Mouse (Mus musculus) limb, embryonic 13.5 days (tissue): ENCODE data around the gene Trim52. TPM values are rescaled to one million over a fixed set of nuclear protein-coding genes. Genes with fewer than 3 reads are reported as not detected.
A peak's percentile ranks its signal among the peaks of the same experiment; 100 is the strongest.

Experiments
- ATAC-seq: fragments of 200-750 bp; cut with Nextera tagmentation; 2 replicates; pipeline ENCODE4 v1.8.0; 2017; ENCODE audit warnings: low read depth, moderate number of reproducible peaks, moderate TSS enrichment; ENCODE audit not compliant: low FRiP score
- H3K27ac ChIP-seq: fragments of 300-500 bp; sonication (generic); 2 replicates; pipeline ENCODE4 v1.5.1; 2015; ENCODE audit warnings: inconsistent platforms, mild to moderate bottlenecking, moderate library complexity
- H3K27me3 ChIP-seq: fragments of 300-500 bp; sonication (generic); 2 replicates; pipeline ENCODE4 v1.6.1; 2015; ENCODE audit warnings: mild to moderate bottlenecking, inconsistent platforms
- H3K36me3 ChIP-seq: fragments of 300-500 bp; sonication (generic); 2 replicates; pipeline ENCODE4 v1.6.1; 2015; ENCODE audit warnings: inconsistent platforms, mild to moderate bottlenecking, moderate library complexity
- H3K4me1 ChIP-seq: fragments of 300-500 bp; sonication (generic); 2 replicates; pipeline ENCODE4 v1.6.1; 2015; ENCODE audit warnings: inconsistent platforms
- H3K4me2 ChIP-seq: fragments of 300-500 bp; sonication (generic); replicated peaks from 2 replicates; pipeline ENCODE4 v1.6.1; 2015; ENCODE audit warnings: inconsistent platforms, mild to moderate bottlenecking, moderate library complexity
- H3K4me3 ChIP-seq: fragments of 300-500 bp; sonication (generic); 2 replicates; pipeline ENCODE4 v1.5.1; 2015; ENCODE audit warnings: moderate library complexity, mild to moderate bottlenecking, inconsistent platforms
- H3K9ac ChIP-seq: fragments of 300-500 bp; sonication (generic); 2 replicates; pipeline ENCODE4 v1.6.1; 2015; ENCODE audit warnings: mild to moderate bottlenecking, inconsistent platforms
- H3K9me3 ChIP-seq: fragments of 300-500 bp; sonication (generic); 2 replicates; pipeline ENCODE4 v1.6.1; 2016; ENCODE audit warnings: inconsistent platforms
- WGBS: fragments of 180-500 bp; shearing (Covaris S2); methylation state at CpG from one replicate; pipeline ENCODE4 v1.1.7; 2015; 5-methylcytosine and 5-hydroxymethylcytosine counted together
- polyA plus RNA-seq: library from polyadenylated mRNA; unstranded; fragments of >200 nt; fragmentation: Nextera tagmentation; extraction: Ambion mirVana; gene quantifications from 2 replicates; pipeline ENCODE4 v1.2.1, GENCODE M21; 2015

The Trim52 gene
- not detected in 2 replicates for polyA plus RNA-seq

DNA sequence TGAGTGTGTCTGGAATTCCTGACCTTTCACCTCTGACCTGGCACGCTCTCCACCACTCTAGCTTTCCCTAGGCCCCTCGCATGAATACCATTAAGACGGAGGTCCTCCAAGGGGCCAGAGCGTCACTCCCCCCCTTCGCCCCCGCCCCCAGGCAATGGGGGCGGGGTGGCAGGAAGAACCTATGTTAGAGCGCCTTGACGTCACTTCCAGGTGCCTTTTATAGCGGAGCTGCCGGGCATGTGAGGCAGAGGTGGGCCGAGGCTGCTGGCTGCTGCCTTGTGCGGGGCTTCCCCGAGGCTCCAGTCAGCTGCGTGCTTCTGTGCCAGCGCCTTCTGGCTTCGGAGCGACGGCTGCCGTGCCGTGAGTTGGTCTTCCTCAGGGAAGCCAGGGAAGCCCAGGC, at the start of gene Trim52:
Trim52 (plus strand) TSS at position 219 of the 400 bp plus-strand sequence.
- no peaks in the 10 kb centered on the region for H3K36me3 ChIP-seq
- no peaks in the 10 kb centered on the region for H3K27me3 ChIP-seq
- no peak within 1 kb of the TSS for H3K4me3 ChIP-seq
- no peak within 1 kb of the TSS for H3K4me2 ChIP-seq
- H3K4me1 ChIP-seq: no peaks in the 10 kb centered on the region
- WGBS: 92% methylated on average over 21 of the region's 21 CpGs
- H3K9me3 ChIP-seq: 0 out of 2 replicates have a peak, but pooled peaks cover 5% of the 10 kb centered on the region
- no peak within 1 kb of the TSS for H3K27ac ChIP-seq
- ATAC-seq: no peak
- H3K9ac ChIP-seq: no peak within 1 kb of the TSS

DNA sequence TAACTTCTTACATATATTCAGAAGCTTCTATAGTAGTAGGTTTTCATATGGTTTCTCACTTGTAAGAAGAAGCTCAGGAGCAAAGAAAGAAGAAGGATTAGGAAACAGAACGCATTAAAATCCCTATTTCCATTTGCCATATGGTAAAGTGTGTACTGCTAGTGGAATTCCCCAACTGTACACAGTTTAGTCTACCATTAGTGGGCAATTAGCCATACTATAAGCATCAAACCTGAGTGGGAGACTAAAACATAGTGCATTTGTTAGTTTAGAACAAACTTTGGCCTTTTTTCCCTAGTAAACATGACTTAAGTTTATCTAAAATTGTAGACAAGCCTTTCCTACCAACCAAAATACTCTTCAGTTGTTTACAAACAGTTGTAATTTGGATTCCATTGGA, 33.4 kb upstream of the Trim52 start:
- no peak overlapping the region for H3K4me3 ChIP-seq
- WGBS: 81% methylated on average over 1 of the region's 1 CpGs
- no peak overlapping the region for H3K4me2 ChIP-seq
- no peaks in the 10 kb centered on the region for H3K27me3 ChIP-seq
- no peaks in the 10 kb centered on the region for H3K36me3 ChIP-seq
- H3K9ac ChIP-seq: no peak overlapping the region
- no peaks in the 10 kb centered on the region for H3K4me1 ChIP-seq
- no peak for ATAC-seq
- no peaks in the 10 kb centered on the region for H3K9me3 ChIP-seq
- H3K27ac ChIP-seq: no peak overlapping the region

DNA sequence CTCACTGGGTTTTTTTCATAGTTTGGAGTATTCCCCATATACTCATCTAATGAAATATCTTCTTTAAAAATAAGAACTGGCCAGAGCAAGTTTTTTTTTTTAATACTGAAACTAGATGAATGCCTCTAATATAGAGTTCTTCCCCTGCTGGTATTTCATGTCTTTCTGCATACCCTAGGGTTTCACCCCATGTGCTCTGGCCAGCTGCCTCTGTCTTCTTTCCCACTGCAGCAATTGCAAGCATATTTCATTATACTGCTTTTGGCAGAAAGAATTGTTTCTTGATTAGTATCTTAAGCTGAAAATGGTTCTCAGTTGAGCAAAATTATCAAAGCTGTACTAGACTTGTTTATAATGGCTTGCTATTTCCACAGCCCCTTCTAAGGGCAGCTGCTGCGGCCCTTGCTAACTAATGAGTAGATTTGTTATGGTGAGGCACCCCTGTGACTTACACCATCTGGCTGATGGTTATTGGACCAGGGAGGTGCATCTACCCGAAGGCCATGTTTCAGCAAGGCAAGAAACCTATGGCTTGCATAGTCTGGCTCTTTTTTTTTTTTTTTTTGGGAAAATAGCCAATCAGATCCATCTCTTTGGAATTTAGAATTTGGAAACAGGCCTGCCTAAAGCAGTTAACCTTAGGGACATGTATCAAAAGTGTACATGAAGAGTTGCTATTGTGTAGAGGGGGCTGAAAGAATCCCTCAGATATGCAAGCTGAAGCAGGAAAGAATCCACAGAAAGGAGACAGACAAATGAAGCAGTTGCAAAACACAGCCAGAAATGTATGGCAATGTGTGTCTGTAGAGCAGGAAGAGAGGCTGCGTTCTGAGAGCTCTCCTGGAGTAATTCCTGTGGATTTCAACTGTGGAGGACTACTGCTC, 30.6 kb upstream of the Trim52 start:
- Histone ChIP-seq H3K27ac (no peak overlapping the region), H3K4me2 (no peak overlapping the region), H3K36me3 (no peaks in the 10 kb centered on the region), H3K9ac (no peak overlapping the region), H3K4me3 (no peak overlapping the region), H3K4me1 (no peaks in the 10 kb centered on the region), H3K27me3 (no peaks in the 10 kb centered on the region), H3K9me3 (no peaks in the 10 kb centered on the region)
- ATAC-seq: peak; percentile 93
- WGBS: 37% methylated on average over 3 of the region's 3 CpGs

DNA sequence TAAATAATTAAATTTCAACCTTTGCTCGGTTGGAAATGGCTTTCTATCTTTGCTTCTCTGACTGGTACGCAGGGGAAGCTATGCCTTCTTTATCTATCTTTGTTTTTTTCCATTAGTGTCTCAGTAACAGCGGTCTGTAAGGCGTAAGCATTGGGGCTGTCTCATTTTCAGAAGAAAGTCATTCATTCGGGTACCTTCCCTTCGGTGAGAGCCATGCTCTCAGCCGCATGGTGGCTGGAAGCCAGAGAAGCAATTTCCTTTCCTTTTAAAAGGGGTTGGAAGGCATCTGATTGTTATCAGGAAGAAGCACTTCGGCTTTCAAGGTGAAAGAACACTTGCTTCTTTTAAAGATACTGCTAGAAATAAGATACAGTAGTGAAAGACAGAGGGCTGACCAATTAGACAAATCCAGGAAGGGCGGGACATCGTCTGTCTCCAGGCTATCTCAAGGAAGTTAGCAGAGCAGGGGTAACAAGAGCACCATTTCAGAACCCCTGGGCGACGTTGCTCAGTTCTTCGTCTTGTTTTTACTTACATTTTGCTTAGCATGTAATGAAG, 17.4 kb upstream of the Trim52 start:
- 73% methylated on average over 13 of the region's 13 CpGs for WGBS
- no peak overlapping the region for H3K9ac ChIP-seq
- ATAC-seq: no peak

DNA sequence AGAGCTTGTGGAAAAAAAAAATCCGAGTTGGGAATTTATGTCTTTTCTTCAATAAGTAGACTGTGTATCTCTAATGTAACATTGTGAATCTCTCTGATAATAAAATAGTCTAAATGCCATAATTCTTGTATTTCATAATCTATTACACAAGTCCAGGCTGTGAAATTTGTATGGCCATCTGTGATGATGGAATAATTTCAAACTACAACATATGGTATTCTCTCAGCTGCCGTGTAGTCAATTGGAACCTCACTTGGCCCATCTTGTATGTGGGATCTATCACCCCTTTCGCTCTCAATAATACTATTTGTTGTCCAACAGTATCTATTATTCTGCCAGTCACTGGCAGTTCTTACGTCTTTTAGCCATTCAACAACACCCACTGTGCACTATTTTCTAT, 9.2 kb upstream of the Trim52 start:
- WGBS: 91% methylated on average over 4 of the region's 4 CpGs

More for the DNA sequence above, 17.4 kb upstream of the Trim52 start:
- Histone ChIP-seq H3K9me3 (no peaks in the 10 kb centered on the region), H3K4me3 (no peak overlapping the region), H3K27ac (no peak overlapping the region), H3K4me2 (no peak overlapping the region), H3K4me1 (no peaks in the 10 kb centered on the region), H3K36me3 (no peaks in the 10 kb centered on the region), H3K27me3 (no peaks in the 10 kb centered on the region)

DNA sequence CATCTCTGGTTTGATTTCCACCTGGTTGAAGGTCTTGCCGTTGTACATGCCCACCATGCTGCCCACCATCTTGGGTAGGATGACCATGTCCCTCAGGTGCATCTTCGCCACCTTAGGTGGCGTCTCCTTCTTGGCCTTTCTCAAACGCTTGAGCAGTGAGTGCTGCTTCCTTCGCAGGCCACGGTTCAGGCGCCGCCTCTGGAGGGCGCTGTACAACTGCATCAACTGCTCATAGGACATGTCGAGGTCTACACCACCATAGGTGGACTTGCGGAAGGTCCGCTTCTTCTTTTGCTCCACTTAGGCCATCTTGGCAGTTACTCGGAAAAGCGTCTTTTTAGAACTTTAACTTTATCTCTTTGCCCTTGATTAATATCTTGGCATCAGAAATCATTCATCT, 5.1 kb upstream of the Trim52 start:
- no peaks in the 10 kb centered on the region for H3K36me3 ChIP-seq
- no peaks in the 10 kb centered on the region for H3K27me3 ChIP-seq
- no peak overlapping the region for H3K4me3 ChIP-seq
- 92% methylated on average over 14 of the region's 14 CpGs for WGBS
- H3K9me3 ChIP-seq: no peaks in the 10 kb centered on the region
- no peak overlapping the region for H3K27ac ChIP-seq
- no peak overlapping the region for H3K9ac ChIP-seq
- no peaks in the 10 kb centered on the region for H3K4me1 ChIP-seq
- H3K4me2 ChIP-seq: no peak overlapping the region
- ATAC-seq: no peak

More for the DNA sequence above, 9.2 kb upstream of the Trim52 start:
- Histone ChIP-seq H3K27me3 (no peaks in the 10 kb centered on the region), H3K4me2 (no peak overlapping the region), H3K4me1 (no peaks in the 10 kb centered on the region), H3K36me3 (no peaks in the 10 kb centered on the region), H3K9ac (no peak overlapping the region), H3K9me3 (no peaks in the 10 kb centered on the region), H3K4me3 (no peak overlapping the region), H3K27ac (no peak overlapping the region)
- no peak for ATAC-seq

DNA sequence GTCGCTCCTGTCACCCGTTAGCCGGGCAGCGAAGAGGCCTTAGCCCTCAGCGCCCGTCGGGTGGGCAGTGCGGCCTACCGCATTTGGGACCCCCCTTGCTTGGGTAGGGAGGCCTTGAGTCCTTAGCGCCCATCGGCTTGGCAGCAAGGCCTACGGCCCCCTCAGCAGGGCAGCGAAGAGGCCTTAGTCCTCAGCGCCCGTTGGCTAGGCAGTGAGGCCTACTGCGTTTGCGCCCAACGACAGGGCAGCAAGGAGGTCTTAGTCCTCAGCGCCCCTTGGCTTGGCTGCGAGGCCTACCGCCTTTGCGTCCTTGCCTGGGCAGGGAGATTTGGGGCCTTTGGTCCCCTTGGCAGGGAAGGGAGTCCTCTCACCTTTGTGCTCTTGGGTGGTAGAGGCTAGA, 427 bp downstream of the Trim52 start:
- Histone ChIP-seq H3K4me3 (no peak overlapping the region), H3K4me2 (no peak overlapping the region), H3K4me1 (no peaks in the 10 kb centered on the region), H3K9ac (no peak overlapping the region), H3K36me3 (no peaks in the 10 kb centered on the region), H3K27ac (no peak overlapping the region), H3K9me3 (0 out of 2 replicates have a peak, but pooled peaks cover 5% of the 10 kb centered on the region), H3K27me3 (no peaks in the 10 kb centered on the region)
- 96% methylated on average over 22 of the region's 22 CpGs for WGBS
- ATAC-seq: no peak

DNA sequence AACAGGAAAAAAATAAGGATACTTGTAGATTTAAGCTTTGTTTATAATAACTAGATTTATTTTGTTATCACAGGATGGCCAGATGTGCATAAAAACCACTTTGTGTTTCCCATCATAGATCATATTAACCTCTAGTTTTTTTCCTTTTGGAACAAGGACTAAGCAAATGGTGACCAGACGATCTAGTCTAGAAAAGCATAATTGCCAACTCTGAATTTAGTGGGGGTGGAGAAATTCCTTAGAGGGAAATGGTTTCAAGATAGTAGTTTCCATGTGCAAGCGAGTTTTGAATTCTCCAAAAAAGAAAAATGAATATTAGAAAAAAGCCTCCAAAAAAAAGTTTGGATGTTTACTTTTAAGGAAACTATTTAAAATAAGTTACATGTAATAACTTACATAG, 13.4 kb downstream of the Trim52 start:
- Histone ChIP-seq H3K4me3 (no peak overlapping the region), H3K36me3 (no peaks in the 10 kb centered on the region), H3K9me3 (no peaks in the 10 kb centered on the region), H3K27ac (no peak overlapping the region), H3K27me3 (no peaks in the 10 kb centered on the region), H3K9ac (no peak overlapping the region), H3K4me1 (no peaks in the 10 kb centered on the region), H3K4me2 (no peak overlapping the region)
- ATAC-seq: no peak
- WGBS: 43% methylated on average over 2 of the region's 2 CpGs

DNA sequence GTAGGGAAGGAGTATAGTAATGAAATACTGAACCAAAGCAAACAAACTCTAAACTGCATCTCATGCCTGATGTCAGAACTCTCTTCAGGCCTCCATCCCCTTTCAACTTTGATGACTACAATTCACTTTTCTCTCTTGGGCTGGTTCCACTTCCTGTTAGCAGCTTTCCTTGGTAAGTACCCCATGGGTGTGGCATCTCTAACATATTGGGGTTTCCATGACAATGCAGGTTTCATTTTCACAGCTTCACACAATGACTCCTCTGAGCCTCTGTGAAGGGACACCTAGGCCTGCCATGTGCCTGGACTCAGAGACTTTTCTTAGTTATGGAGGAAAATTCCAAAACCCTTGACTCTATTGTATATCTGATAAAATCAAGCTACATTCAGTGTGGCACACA, 30.3 kb downstream of the Trim52 start:
- no peaks in the 10 kb centered on the region for H3K27me3 ChIP-seq
- H3K4me2 ChIP-seq: no peak overlapping the region
- H3K27ac ChIP-seq: no peak overlapping the region
- H3K9me3 ChIP-seq: peaks cover 11% of the 10 kb centered on the region; the same call in 1 of the 2 replicates
- no peaks in the 10 kb centered on the region for H3K36me3 ChIP-seq
- no peak overlapping the region for H3K9ac ChIP-seq
- H3K4me3 ChIP-seq: no peak overlapping the region
- no peak for ATAC-seq
- H3K4me1 ChIP-seq: no peaks in the 10 kb centered on the region

DNA sequence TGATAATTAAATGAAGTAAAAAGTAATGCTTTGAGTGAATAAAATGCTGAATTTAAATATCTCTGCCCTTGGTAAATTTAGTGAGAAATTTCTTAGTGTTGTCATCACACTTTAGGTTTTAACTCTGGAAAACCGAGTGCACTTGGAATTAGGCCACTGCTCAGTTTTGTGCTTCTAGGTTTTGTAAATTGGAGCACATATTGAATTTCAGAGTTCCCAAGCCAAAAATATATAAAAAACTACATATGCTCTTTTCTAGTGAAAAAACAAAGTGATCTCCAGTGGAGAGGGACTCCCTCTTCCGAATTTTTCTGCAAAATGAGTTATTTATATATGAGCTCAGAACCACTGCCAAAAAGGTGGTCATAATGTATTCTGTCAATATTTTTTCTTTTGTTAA, 45.2 kb downstream of the Trim52 start:
- Histone ChIP-seq H3K4me2 (no peak overlapping the region), H3K4me3 (no peak overlapping the region), H3K27ac (no peak overlapping the region), H3K9me3 (no peaks in the 10 kb centered on the region), H3K9ac (no peak overlapping the region), H3K36me3 (no peaks in the 10 kb centered on the region), H3K4me1 (0 out of 2 replicates have a peak, but pooled peaks cover 2% of the 10 kb centered on the region), H3K27me3 (no peaks in the 10 kb centered on the region)
- no peak for ATAC-seq
- 52% methylated on average over 2 of the region's 2 CpGs for WGBS

DNA sequence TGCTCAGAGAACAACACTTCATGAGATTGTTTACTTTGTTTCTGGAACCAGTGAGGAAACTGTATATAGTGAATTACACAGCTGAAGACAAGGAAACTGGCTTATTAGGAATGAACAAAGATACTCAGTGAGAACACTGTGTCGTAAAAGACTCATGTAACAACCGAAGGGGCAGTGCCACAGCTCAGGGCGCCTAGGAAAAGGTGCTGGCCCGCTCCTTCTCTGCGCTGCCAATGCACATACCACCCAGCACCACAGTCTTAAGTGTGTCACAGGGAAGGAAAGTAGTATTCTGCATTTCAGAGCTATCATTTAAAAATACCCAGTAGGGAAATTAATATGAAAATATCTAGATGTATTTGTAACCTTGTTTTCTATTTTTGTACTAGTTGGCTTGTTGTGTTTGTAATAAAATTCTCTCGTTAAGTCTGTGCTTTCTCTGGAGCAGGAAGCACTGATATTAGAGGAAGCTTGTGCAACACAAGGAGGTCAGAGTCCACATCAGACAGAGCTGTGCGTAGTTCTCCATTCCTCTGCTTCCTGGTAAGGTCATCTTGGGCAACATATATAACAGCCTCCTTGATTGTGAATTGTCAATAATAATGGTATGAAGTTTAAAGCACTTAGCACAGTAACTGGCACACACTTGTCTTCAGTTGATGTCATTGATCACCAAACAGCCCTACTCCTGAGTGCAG, 49.0 kb downstream of the Trim52 start:
- WGBS: 57% methylated on average over 7 of the region's 7 CpGs

DNA sequence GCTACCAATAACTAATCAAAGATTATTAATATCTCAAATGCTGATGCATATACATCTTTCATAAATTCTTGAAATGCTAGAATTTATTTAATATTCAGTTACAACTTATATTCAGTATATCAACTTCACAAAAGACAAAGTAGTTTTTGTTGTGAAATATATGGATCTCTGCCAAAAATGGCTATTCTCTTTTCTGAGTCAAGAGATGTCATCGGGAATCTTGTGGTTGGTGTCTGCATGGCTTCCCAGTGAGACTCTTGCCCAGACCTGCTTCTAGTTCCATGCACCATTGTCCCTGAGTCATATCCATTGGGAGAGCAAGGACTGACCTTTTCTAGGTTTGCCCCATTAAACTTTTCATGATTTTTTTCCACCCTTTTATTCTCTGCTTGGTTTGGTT, 50.5 kb downstream of the Trim52 start:
- 97% methylated on average over 1 of the region's 1 CpGs for WGBS

More for the DNA sequence above, 49.0 kb downstream of the Trim52 start:
- Histone ChIP-seq H3K27me3 (no peaks in the 10 kb centered on the region), H3K27ac (no peak overlapping the region), H3K4me2 (no peak overlapping the region), H3K4me1 (0 out of 2 replicates have a peak, but pooled peaks cover 2% of the 10 kb centered on the region), H3K36me3 (no peaks in the 10 kb centered on the region), H3K4me3 (no peak overlapping the region), H3K9me3 (no peaks in the 10 kb centered on the region), H3K9ac (no peak overlapping the region)
- ATAC-seq: no peak

More for the DNA sequence above, 50.5 kb downstream of the Trim52 start:
- Histone ChIP-seq H3K4me3 (no peak overlapping the region), H3K4me1 (0 out of 2 replicates have a peak, but pooled peaks cover 2% of the 10 kb centered on the region), H3K9ac (no peak overlapping the region), H3K9me3 (no peaks in the 10 kb centered on the region), H3K4me2 (no peak overlapping the region), H3K27me3 (no peaks in the 10 kb centered on the region), H3K27ac (no peak overlapping the region), H3K36me3 (no peaks in the 10 kb centered on the region)
- no peak for ATAC-seq
